In genomic region chr1:187346923-187347322, GRCm38 (mm10) we compare ENCODE assay signal across 24 mouse cellular contexts.
A peak's percentile ranks its signal among the peaks of the same experiment; 100 is the strongest.
DNase-seq lines count a peak whose midpoint lies in the region; ATAC-seq and TF ChIP-seq lines count a peak whose summit lies in the region.
"Had no signal": no experiment of that assay in that cellular context is flagged by ENCODE, and none has a peak within 500 bp of the region (broad histone marks: within the 10 kb centered on the region; RNA-seq: fewer than 3 reads in every experiment).

No protein-coding gene starts in this region.

- peak; percentile 59 for ATAC-seq in CD4-positive, CD25-positive, alpha-beta regulatory T cell, adult 4 months
- peak; percentile 47 for ATAC-seq in liver, embryonic 13.5 days (ENCODE audit: low read depth)
- ATAC-seq: forebrain, postnatal 0 days; midbrain, embryonic 16.5 days; Patski had no signal

- DNase-seq in T-cell, adult 2 months (ENCODE audit: low spot score) = peak; percentile 8
- DNase-seq in liver, embryonic 13.5 days = no peak
- DNase-seq in splenic B cell, adult 2 months (ENCODE audit: low read depth, low spot score) = peak; percentile 32
- DNase-seq in cerebellum, adult 9-10 months = no peak
- no peak for DNase-seq in layer of hippocampus, adult 2 months (ENCODE audit: low spot score in 2 of 2)
- DNase-seq in spleen, postnatal 4 days (ENCODE audit: low spot score in 2 of 2) = no peak
- DNase-seq: cerebellum, adult 9-11 months; forebrain, postnatal 0 days; gastrocnemius, adult 2 months; heart, adult 2 months; kidney, adult 2 months; kidney, postnatal 4 days; lung, adult 18-20 months; lung, postnatal 4 days had no signal

- H3K4me3 ChIP-seq in liver, embryonic 13.5 days (replicated peaks) = no peak overlapping the region
- H3K4me3 ChIP-seq in layer of hippocampus, adult 2 months = no peak overlapping the region
- H3K4me3 ChIP-seq: embryonic facial prominence, embryonic 10.5 days; erythroblast, embryonic 14.5 days; gastrocnemius, adult 2 months; heart, adult 2 months; hindbrain, embryonic 15.5 days; limb, embryonic 10.5 days; neural tube, embryonic 12.5 days; stomach, embryonic 15.5 days had no signal

- no peak overlapping the region for H3K9ac ChIP-seq in liver, embryonic 13.5 days
- H3K9ac ChIP-seq: forebrain, postnatal 0 days; hindbrain, embryonic 15.5 days; neural tube, embryonic 12.5 days; stomach, embryonic 15.5 days had no signal

- peaks cover 17% of the 10 kb centered on the region; the same call in 1 of the 2 replicates for H3K4me1 ChIP-seq in liver, embryonic 13.5 days (replicated peaks)
- H3K4me1 ChIP-seq: hindbrain, embryonic 15.5 days; neural tube, embryonic 12.5 days; stomach, embryonic 15.5 days had no signal

- H3K4me2 ChIP-seq in liver, embryonic 13.5 days = no peak overlapping the region
- H3K4me2 ChIP-seq: hindbrain, embryonic 15.5 days; neural tube, embryonic 12.5 days; stomach, embryonic 15.5 days had no signal

- H3K9me3 ChIP-seq in liver, embryonic 13.5 days (replicated peaks) = no peaks in the 10 kb centered on the region
- H3K9me3 ChIP-seq: embryonic facial prominence, embryonic 10.5 days; hindbrain, embryonic 15.5 days; limb, embryonic 10.5 days; neural tube, embryonic 12.5 days; stomach, embryonic 15.5 days had no signal

- H3K27ac ChIP-seq in liver, embryonic 13.5 days = no peak overlapping the region
- H3K27ac ChIP-seq in layer of hippocampus, adult 2 months = no peak overlapping the region
- H3K27ac ChIP-seq: embryonic facial prominence, embryonic 10.5 days; gastrocnemius, adult 2 months; heart, adult 2 months; hindbrain, embryonic 15.5 days; limb, embryonic 10.5 days; neural tube, embryonic 12.5 days; stomach, embryonic 15.5 days had no signal

- TF ChIP-seq CTCF in layer of hippocampus, adult 2 months (conservative IDR thresholded peaks at IDR 0.05) = no peak

- peaks cover 3% of the 10 kb centered on the region; the same call in 1 of the 2 replicates for H3K36me3 ChIP-seq in liver, embryonic 13.5 days
- H3K36me3 ChIP-seq in splenic B cell, adult 2 months (ENCODE audit: control insufficient read depth, insufficient read depth, low read length, poor library complexity, severe bottlenecking) = no peaks in the 10 kb centered on the region

- H3K27me3 ChIP-seq in liver, embryonic 13.5 days = no peaks in the 10 kb centered on the region
- H3K27me3 ChIP-seq in splenic B cell, adult 2 months (ENCODE audit: control insufficient read depth, insufficient read depth, low read length, poor library complexity, severe bottlenecking) = no peaks in the 10 kb centered on the region
- H3K27me3 ChIP-seq: CH12.LX; hindbrain, embryonic 15.5 days; neural tube, embryonic 12.5 days; Patski; stomach, embryonic 15.5 days had no signal

- WGBS in liver, embryonic 13.5 days (ENCODE audit: insufficient replicate concordance) = 45% methylated on average over 11 of the region's 11 CpGs

Comparison
In these comparisons a context has a peak if more than half of its experiments do, and no peak if none do; other contexts are left out.
1. DNase-seq: peak in T-cell, adult 2 months (single experiment) and splenic B cell, adult 2 months (single experiment); none in liver, embryonic 13.5 days (single experiment), cerebellum, adult 9-10 months (single experiment), layer of hippocampus, adult 2 months (0 of 2) and spleen, postnatal 4 days (0 of 2).